Mouse (Mus musculus) cortical plate, adult 2 months (tissue): ENCODE measurements around the gene Atg9b. TPM values are rescaled to one million over a fixed set of nuclear protein-coding genes. Genes with fewer than 3 reads are reported as not detected.

Source experiments
- H3K27ac ChIP-seq: fragments of 200-500 bp; 2 replicates; pipeline ENCODE4 v1.5.1; 2012; ENCODE audit warnings: low read length, control low read depth, inconsistent platforms; ENCODE audit not compliant: insufficient read depth
- H3K4me1 ChIP-seq: fragments of 200-500 bp; 2 replicates; pipeline ENCODE4 v1.6.1; 2011; ENCODE audit warnings: low read length; ENCODE audit not compliant: control insufficient read depth, insufficient read depth
- H3K4me3 ChIP-seq: fragments of 200-500 bp; 2 replicates; pipeline ENCODE4 v1.5.1; 2011; ENCODE audit warnings: mild to moderate bottlenecking, low read length, control low read depth; ENCODE audit not compliant: insufficient read depth
- CTCF ChIP-seq: fragments of 200-500 bp; IDR thresholded peaks from 2 replicates; pipeline ENCODE4 v1.5.1; 2011; ENCODE audit warnings: mild to moderate bottlenecking, control low read depth, low read length; ENCODE audit not compliant: insufficient read depth; ENCODE audit errors: extremely low read depth
- POLR2A ChIP-seq: fragments of 200-500 bp; IDR thresholded peaks from 2 replicates; pipeline ENCODE4 v1.6.1; 2011; ENCODE audit warnings: mild to moderate bottlenecking, low read length, control low read depth; ENCODE audit not compliant: insufficient read depth; ENCODE audit errors: extremely low read depth
- polyA plus RNA-seq: library from polyadenylated mRNA; depleted of rRNA; stranded (reverse); fragments of >200 nt; gene quantifications from 2 replicates; pipeline ENCODE4 v1.2.3, GENCODE M21; 2012

The Atg9b gene
- polyA plus RNA-seq, 1 experiment, result 4.1 TPM

GRCm38 (mm10) chr5:24384407-24384806 is 7.5 kb downstream of the Atg9b start:
- H3K4me3 ChIP-seq, result no peak overlapping the region; the same call in 1 of the 2 replicates
- TF ChIP-seq POLR2A (no peak), CTCF (no peak)
- H3K4me1 ChIP-seq, result peaks cover 6% of the 10 kb centered on the region; the same call in 1 of the 2 replicates
- no peak overlapping the region for H3K27ac ChIP-seq

DNA sequence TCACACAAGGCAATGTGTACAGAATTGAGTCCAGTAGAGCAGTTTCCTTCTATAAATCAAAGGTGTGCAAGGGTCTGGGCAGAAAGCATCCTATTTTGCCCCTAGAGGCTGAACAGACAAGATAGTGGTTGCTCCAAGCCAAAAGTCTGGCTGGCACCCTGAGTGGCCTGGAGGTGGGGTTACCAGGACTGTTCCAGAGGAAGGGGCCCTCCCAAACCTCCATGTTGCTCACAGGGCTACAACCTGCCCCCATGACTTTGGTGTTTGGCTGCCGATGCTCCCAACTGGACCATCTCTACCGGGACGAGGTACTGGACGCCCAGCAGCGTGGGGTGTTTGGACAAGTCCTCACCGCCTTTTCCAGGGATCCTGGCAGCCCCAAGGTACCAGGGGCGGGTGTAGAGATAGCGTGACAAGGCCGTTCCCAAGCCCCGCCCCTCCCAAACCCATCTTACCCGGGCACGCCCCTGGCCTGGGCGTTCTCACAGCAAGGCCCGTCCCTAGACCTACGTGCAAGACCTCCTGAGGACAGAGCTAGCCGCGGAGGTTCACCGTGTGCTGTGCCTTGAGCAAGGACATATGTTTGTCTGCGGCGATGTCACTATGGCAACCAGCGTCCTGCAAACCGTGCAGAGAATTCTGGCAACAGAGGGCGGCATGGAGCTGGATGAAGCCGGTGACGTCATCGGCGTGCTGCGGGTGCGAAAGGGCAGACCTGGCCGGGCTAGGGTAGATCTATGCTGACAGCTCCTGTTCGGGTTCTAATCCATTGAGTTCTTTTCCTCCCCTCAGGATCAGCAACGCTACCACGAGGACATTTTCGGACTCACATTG is 8.7 kb downstream of the Atg9b start:
- peaks cover 6% of the 10 kb centered on the region; the same call in 1 of the 2 replicates for H3K4me1 ChIP-seq
- H3K27ac ChIP-seq, result 0 out of 2 replicates have a peak overlapping the region, but pooled peaks have one; percentile 1
- H3K4me3 ChIP-seq, result peak overlapping the region; percentile 49
- TF ChIP-seq POLR2A (no peak), CTCF (peak; percentile 29; the same call in 1 of the 2 replicates)

GRCm38 (mm10) chr5:24381988-24382387 is 10.0 kb downstream of the Atg9b start:
- Histone ChIP-seq H3K27ac (no peak overlapping the region), H3K4me1 (0 out of 2 replicates have a peak, but pooled peaks cover 3% of the 10 kb centered on the region), H3K4me3 (no peak overlapping the region)
- no peak for TF ChIP-seq POLR2A
- no peak for TF ChIP-seq CTCF

- TF ChIP-seq POLR2A, result no peak
- no peak for TF ChIP-seq CTCF
- no peak overlapping the region for H3K4me3 ChIP-seq
- H3K4me1 ChIP-seq, result 0 out of 2 replicates have a peak, but pooled peaks cover 3% of the 10 kb centered on the region
- H3K27ac ChIP-seq, result no peak overlapping the region
Observed at GRCm38 (mm10) chr5:24381486-24381885, 10.5 kb downstream of the Atg9b start.

DNA sequence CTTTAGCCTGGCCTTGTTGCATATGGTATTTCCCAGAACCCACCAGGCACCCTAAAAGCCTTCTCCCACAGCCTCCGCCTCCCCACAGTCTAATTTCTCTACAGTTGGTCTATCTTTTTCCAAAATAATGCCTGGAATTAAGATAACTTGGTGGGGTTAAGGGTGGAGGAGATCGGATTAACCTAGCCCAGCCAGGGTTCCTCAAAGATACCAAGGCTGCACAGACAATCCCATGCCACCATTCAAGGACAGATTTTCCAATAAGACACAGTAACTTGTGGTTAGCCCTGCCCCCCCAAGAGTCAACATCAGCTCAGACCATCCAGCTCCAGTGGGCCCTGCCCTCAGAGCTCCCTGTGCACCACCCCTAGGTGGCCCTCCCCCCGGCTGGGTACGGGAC is 11.4 kb downstream of the Atg9b start:
- Histone ChIP-seq H3K27ac (no peak overlapping the region), H3K4me3 (no peak overlapping the region), H3K4me1 (0 out of 2 replicates have a peak, but pooled peaks cover 3% of the 10 kb centered on the region)
- TF ChIP-seq CTCF (no peak), POLR2A (no peak)

DNA sequence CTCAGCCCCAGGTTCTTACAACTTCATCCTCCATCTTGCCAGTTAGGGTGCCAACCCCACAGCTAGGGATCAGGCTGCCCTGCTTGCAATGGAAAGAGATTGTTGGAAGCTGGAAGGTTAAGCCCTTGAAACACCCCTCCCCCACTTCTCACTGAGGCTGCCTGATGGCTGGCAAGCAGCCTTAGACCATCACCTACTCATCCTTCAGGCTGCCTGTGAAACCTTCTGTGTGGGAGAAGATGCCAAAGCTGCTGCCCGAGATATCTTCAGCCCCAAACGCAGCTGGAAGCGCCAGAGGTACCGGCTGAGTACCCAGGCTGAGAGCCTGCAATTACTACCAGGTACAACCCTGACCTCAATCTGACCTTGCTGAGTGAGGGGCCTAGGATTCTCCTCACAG is 12.4 kb downstream of the Atg9b start:
- Histone ChIP-seq H3K4me1 (peaks cover 6% of the 10 kb centered on the region; the same call in 1 of the 2 replicates), H3K4me3 (no peak overlapping the region), H3K27ac (no peak overlapping the region)
- TF ChIP-seq POLR2A (no peak), CTCF (no peak)

GRCm38 (mm10) chr5:24378700-24379099 is 13.2 kb downstream of the Atg9b start:
- H3K4me3 ChIP-seq, result no peak overlapping the region
- no peak overlapping the region for H3K27ac ChIP-seq
- H3K4me1 ChIP-seq, result peaks cover 6% of the 10 kb centered on the region; the same call in 1 of the 2 replicates
- TF ChIP-seq CTCF (no peak), POLR2A (no peak)

- Histone ChIP-seq H3K4me1 (peaks cover 5% of the 10 kb centered on the region; the same call in 1 of the 2 replicates), H3K4me3 (no peak overlapping the region), H3K27ac (no peak overlapping the region)
- TF ChIP-seq POLR2A, result no peak
- TF ChIP-seq CTCF, result no peak
Observed at GRCm38 (mm10) chr5:24374666-24375328, 17.1 kb downstream of the Atg9b start.

DNA sequence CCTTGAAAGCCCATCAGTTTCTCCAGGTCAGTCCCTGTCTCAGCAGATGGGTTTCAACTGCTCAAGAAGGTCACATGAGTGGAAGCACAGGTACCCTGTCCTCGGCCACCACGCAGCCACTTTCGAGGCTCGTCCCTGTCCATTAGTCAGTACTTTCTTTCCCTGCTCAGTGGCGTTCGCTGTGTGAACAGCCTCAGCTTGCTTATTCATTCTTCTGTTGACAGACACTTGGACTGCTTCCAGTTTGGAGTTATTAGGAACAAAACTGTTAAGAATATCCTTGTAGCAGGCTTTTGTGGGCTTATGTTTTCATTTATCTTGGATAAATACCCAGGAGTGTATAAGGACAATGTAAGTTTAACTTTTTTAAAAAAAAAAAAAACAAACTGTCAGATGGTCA is 17.7 kb downstream of the Atg9b start:
- no peak for TF ChIP-seq POLR2A
- TF ChIP-seq CTCF, result no peak
- no peak overlapping the region for H3K27ac ChIP-seq
- no peak overlapping the region for H3K4me3 ChIP-seq
- peaks cover 3% of the 10 kb centered on the region; the same call in 1 of the 2 replicates for H3K4me1 ChIP-seq

- Histone ChIP-seq H3K27ac (no peak overlapping the region), H3K4me1 (peaks cover 3% of the 10 kb centered on the region; the same call in 1 of the 2 replicates), H3K4me3 (no peak overlapping the region)
- TF ChIP-seq POLR2A (no peak), CTCF (no peak)
Observed at GRCm38 (mm10) chr5:24373807-24374206, 18.1 kb downstream of the Atg9b start.

GRCm38 (mm10) chr5:24369767-24370166 is 22.2 kb downstream of the Atg9b start:
- TF ChIP-seq CTCF, result no peak
- TF ChIP-seq POLR2A, result no peak
- no peak overlapping the region for H3K27ac ChIP-seq
- H3K4me3 ChIP-seq, result no peak overlapping the region
- H3K4me1 ChIP-seq, result peaks cover under 1% of the 10 kb centered on the region; the same call in 1 of the 2 replicates
